Mouse (Mus musculus) A20 (cell line): ENCODE results near the gene Rspo1.

Experiments
- DNase-seq: peaks from one replicate; pipeline ENCODE4 v3.0.0-alpha.2; 2011; ENCODE audit warnings: low read depth, low spot score

Gene Rspo1

GRCm38 (mm10) chr4:124972316-124972715 is 13.9 kb upstream of the Rspo1 start:
- no peak for DNase-seq

- peak; percentile 13 for DNase-seq
Observed at GRCm38 (mm10) chr4:124973296-124973695, 12.9 kb upstream of the Rspo1 start.

- DNase-seq, result no peak
Observed at GRCm38 (mm10) chr4:124978201-124978600, 8.0 kb upstream of the Rspo1 start.

- DNase-seq, result peak; percentile 62
Observed at GRCm38 (mm10) chr4:124983893-124984526, 2.2 kb upstream of the Rspo1 start.

DNA sequence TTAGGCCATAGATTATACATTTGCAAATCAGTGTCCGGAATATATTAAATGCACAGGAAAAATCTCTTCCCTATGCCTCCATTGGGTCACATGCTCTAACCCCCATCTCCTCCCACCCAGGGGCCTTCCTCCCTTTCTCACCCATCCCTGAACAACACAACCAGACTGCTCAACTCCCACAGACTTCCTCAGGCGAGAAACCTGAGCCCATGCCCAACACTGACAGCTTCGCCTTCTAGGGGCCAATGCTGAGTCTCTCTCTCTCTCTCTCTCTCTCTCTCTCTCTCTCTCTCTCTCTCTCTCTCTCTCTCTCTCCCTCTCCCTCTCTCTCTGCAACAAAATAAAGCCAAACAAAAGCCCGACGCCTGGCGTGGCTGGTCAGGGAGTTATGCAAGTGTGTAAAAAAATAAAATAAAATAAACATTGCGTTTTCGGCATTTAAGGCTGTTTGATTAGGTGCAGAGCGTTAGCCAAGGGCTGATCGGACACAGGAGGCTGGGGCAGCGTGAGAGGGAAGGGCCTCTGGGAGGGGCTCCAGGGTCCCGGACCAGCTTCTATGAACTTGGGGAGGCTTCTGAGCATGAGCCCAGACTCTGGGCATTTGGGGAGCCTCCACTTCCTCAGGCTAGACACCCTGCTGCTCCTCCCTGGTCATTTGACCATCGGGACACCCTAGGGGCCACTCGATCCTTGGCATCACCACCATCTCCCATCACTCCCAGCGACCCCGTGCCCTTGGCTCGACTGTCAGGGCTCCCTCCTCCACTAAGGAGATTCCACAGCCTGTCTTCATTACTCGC is 1.2 kb upstream of the Rspo1 start:
- DNase-seq, result no peak

- no peak for DNase-seq
Observed at GRCm38 (mm10) chr4:124986739-124987710, 795 bp downstream of the Rspo1 start.

DNA sequence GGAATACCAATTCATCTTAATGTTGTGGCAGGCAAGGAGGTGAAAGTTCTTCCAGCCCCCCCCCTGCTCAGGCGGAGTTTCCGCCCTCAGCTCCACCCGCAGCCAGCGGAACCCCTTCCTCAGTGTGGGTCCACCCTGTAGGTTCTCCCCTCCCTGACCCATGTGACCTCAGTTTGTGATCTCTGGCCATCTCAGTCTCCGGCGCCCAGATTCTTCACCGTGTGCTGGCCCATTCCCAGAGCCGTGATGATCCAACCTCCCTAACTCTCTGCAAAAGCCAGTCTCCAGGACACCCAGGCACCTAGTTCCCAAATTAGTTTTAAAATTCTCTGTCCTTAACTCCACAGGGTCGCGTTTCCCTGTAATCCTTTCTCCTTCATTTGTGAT is 1.5 kb downstream of the Rspo1 start:
- no peak for DNase-seq

DNA sequence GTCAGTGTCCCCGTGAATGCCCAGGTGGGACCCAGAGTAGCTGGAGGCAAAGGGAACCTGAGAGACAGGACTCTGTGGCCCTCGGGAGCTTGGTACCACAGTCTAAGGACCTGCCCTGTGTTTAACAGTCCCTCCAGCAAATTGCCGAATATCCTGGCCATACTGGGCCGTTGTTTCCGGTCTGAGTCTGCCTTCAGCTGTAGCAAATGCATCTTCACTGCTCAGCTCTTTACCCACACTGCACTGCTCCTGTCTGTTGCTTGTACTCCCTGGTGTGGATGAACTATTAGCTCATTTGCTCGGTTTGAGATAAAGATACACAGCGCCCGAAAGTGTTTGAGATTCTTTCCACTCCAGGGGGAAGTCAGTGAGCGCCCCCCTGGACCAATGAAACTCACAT is 2.2 kb downstream of the Rspo1 start:
- no peak for DNase-seq

DNA sequence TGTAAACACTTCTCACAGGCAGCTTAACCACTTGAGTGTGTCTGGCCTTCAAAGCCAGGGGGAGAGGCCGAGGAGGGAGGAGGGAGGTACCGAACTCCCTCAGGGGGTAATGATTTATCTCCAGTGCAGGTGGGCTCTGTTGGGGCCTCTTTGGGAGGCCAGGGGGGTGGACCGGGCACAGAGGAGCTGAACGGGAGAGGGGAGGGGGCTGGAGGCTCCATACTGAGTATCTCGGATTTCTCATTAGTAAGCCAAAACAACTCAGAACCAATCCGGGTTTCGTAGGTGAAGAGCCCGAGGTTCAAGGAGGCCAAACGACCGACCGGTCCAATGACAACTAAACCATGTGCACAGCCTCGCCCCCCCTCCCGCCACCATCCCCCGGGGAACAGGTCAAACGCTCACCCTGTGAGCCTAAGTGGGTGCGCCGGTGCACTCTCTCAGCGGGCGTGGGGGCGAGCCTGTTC is 3.6 kb downstream of the Rspo1 start:
- no peak for DNase-seq

DNA sequence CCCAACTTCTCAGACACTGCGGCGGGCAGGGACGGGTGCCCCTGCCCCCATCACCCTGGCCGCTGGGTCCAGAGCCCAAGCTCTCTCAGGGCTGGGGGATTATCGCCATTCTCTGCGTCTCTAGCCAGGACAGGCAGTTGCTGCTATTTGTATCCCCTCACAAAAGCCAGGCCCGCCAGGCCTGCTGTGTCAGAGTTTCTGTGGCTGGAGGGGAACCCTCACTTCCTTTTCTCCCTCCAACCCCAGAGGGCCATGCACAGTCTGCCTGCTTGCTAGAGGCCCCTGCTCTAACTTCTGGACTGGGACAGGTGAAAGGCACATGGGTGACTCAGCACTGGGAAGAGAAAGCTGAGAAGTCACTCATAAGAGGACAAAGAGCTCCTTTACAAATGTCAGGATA is 4.1 kb downstream of the Rspo1 start:
- peak; percentile 41 for DNase-seq

DNA sequence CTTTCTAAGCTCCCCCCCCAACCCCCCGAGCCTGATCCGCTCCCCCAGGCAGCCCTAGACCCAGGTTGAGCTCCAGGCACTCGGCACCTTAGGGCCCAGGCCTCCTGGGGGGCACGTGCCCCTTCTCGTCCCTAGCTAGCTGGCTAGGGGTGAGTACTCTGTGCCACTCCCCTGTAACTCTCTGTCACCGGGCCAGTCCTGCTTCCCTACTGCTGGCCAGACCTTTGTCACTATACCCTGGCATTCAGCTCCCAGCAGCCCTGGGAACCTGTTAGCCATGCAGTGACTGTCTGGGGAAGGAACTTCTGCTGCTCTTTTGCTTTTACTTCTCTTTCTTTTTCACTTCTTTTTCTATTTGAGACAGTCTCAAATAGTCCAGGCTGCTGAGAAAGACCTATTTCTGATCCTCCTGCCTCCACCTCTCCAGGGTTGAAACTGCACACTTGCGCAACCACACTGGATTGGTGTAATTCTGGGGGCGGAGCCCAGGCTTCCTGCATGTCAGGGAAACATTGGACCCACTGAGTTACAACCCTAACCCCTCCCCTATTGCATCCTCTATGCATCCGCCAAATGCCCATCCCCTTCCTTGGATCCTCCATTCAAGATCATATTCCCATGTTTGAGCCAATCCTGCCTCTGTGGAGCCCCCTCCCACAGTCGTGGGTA is 11.4 kb downstream of the Rspo1 start:
- DNase-seq, result no peak

GRCm38 (mm10) chr4:124999548-124999947 is 13.3 kb downstream of the Rspo1 start:
- no peak for DNase-seq

GRCm38 (mm10) chr4:125002978-125003377 is 16.7 kb downstream of the Rspo1 start:
- DNase-seq, result no peak

GRCm38 (mm10) chr4:125004886-125005285 is 18.7 kb downstream of the Rspo1 start:
- no peak for DNase-seq

DNA sequence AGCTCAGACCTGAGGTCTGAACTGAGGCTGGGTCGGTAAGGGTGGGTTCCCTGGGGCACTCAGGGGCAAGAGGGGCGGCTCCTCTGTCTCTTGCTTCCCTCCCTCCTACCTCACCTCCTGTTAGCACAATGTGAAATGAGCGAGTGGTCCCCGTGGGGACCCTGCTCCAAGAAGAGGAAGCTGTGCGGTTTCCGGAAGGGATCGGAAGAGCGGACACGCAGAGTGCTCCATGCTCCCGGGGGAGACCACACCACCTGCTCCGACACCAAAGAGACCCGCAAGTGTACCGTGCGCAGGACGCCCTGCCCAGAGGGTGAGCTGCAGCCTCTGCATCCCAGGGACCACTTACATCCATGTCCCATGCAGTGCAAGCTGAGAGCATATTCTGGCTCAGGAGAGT is 21.2 kb downstream of the Rspo1 start:
- DNase-seq, result no peak

- no peak for DNase-seq
Observed at GRCm38 (mm10) chr4:125008220-125008619, 22.0 kb downstream of the Rspo1 start.

DNA sequence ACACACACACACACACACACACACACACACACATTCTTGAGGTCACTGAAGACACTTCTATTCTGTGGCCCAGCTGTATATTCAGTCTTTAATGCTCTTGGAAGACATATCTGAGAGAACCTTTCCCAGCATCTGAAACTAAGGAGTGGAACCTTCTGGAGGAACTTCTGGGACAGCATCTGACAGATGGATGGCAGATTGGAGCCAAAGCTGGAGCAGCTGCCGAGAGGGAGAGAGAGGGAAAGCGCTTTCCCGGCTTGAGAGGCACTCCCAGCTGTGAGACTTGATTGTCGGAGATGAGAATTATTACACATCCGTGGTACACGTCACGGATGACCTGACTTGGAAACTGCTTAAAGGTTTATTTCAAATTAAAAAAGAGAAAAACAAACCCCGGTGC is 22.5 kb downstream of the Rspo1 start:
- DNase-seq, result no peak

DNA sequence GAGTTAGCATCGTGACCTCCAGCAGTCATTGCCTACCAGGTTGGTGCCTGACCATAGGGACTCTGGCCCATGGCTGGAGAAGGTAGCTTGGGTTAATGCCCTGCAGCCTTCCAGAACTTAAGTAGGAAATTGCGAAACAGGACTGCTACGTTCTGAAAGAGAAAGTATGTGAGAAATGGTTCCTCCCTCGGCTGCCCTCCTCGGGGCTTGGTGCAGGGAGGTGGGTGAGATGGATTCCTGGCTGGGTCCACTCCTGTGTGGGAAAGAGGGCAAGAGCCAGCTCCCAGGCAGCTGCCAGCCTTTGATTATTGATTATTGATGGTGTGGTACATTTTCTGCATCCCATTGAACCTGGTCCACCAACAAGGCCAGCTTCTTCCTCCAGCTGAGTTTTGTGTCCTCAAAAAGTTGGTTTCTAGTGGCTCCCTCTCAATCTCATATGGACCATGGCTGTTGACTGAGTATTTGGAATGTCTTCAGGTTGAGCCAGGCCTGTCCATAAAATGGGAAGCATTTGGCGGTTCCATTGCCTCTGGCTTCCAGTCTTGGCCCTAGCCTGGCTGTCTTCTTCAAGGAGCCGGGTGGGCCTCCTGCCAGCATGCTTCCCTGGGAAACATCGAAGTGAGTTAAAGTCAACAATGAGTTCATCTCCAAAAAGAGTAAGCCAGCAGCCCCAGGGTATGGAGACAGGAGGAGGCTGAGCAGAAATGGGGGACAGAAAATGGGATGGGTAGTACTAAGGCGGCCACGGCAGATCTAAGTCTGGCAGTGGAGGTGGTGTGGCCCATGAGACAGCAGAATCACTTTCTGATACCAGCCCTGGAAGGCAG is 29.8 kb downstream of the Rspo1 start, which contains the start of gene Gnl2:
Gnl2 (plus strand) TSS at position 780 of the 830 bp plus-strand sequence.
- DNase-seq, result no peak

- no peak for DNase-seq
Observed at GRCm38 (mm10) chr4:125017431-125017830, 31.2 kb downstream of the Rspo1 start.

GRCm38 (mm10) chr4:125020780-125021538 is 34.7 kb downstream of the Rspo1 start:
- peak; percentile 48 for DNase-seq
